Mouse (Mus musculus) urinary bladder, postnatal 4 days (tissue): ENCODE measurements around the gene Ankdd1a.

Experiments used
- DNase-seq, 2 experiments: peaks; one replicate each; pipeline ENCODE4 v3.0.0; 2021 to 2022; ENCODE audit warnings: low spot score in 2 of 2

Ankdd1a gene

GRCm38 (mm10) chr9:65519807-65520504 lies at the start of gene Ankdd1a:
Gene Ankdd1a, minus strand, starts transcription at chr9:65520193.
- no peak for DNase-seq

- DNase-seq = peak in 1 of 2 experiments; percentile 64
Observed at GRCm38 (mm10) chr9:65569491-65569971, 49.5 kb upstream of the Ankdd1a start.

DNA sequence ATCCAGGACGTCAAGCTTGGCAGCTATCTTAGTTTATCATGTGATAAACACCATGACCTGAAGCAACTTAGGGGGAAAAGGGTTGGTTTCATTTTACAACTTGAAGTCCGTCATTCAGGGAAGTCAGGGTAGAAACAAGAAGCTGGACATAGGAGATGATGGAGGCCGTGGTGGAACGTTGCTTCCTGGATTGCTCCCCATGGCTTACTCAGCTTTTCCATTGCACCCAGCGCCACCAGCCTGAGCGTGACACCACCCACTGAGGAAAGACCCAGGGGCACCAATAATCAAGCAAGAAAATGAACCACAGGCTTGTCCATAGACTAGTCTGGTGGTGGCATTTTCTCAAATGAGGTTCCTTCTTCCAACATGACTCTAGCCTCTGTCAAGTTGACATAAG lies 48.8 kb upstream of the Ankdd1a start:
- no peak for DNase-seq

DNA sequence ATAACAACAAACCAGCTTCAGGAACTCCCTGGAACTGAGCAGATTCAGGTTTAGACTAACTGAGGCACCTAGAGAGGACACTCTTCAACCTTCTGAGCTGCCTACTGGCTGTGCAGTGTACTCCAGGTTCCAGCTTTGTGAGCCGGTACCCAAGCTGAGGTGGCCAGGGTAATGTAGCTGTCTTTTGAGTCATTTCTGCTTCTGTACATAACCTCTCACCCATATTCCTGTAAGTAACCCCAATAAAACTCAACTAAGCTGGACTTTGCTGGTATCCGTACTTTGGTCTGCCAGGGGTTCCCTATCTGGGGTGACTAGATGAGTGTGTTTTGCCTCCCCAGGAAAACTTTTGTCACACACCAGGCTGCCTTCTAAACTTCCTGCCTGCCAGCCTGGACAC lies 44.7 kb upstream of the Ankdd1a start:
- no peak for DNase-seq

GRCm38 (mm10) chr9:65563073-65563472 lies 43.1 kb upstream of the Ankdd1a start:
- no peak for DNase-seq

- no peak for DNase-seq
Observed at GRCm38 (mm10) chr9:65562081-65562506, 42.1 kb upstream of the Ankdd1a start.

GRCm38 (mm10) chr9:65561016-65561415 lies 41.0 kb upstream of the Ankdd1a start:
- no peak for DNase-seq

GRCm38 (mm10) chr9:65558806-65559205 lies 38.8 kb upstream of the Ankdd1a start:
- no peak for DNase-seq

- peak in 1 of 2 experiments; percentile 16 for DNase-seq
Observed at GRCm38 (mm10) chr9:65556979-65557378, 37.0 kb upstream of the Ankdd1a start.

- DNase-seq = no peak
Observed at GRCm38 (mm10) chr9:65556349-65556748, 36.4 kb upstream of the Ankdd1a start.

DNA sequence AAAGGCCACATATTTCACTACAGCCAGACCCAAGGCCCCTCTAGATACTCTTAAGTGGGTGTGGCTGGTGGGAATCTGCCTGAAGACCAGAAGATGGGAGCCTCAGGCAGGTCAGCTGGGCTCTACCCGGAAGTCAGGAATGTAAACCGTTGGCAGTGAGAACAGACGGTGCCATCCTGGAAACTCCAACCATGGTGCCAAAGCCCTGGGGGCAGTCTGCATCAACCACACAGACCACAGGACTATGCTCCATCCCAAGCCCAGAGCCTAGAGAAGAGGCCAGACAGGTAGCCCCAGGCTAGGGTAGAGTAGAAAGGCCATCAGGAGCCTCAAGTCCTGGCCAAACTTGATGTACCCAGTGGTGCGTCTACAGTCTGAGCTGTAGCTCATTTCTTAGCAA lies 35.6 kb upstream of the Ankdd1a start:
- DNase-seq = no peak

GRCm38 (mm10) chr9:65555001-65555405 lies 35.0 kb upstream of the Ankdd1a start:
- peak in 1 of 2 experiments; percentile 56 for DNase-seq

GRCm38 (mm10) chr9:65552711-65553110 lies 32.7 kb upstream of the Ankdd1a start:
- DNase-seq = no peak

DNA sequence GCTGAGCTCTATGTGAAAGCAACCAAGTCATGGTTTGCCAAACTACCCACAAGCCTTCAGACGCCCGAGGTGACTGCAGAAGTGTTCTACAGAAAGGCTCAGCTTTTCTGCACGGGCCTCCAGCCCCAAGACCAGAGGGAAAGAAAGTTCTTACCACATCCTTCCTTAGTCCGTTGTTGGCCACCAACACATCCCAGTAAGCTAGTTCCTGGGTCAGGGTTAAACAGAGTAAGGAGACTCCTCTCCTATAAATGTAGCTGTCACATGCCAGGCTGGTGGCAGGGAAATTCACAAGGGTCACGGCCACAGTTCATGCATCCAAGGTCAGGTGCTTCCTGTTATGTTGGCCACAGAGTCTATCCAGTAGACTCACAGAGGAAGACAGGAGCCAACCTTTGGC lies 32.1 kb upstream of the Ankdd1a start:
- no peak for DNase-seq

GRCm38 (mm10) chr9:65551035-65551434 lies 31.0 kb upstream of the Ankdd1a start:
- peak; percentile 83 to 84 for DNase-seq

GRCm38 (mm10) chr9:65550079-65550831 lies 30.3 kb upstream of the Ankdd1a start:
- no peak for DNase-seq

- no peak for DNase-seq
Observed at GRCm38 (mm10) chr9:65549643-65550042, 29.6 kb upstream of the Ankdd1a start.

- no peak for DNase-seq
Observed at GRCm38 (mm10) chr9:65549139-65549538, 29.1 kb upstream of the Ankdd1a start.

DNA sequence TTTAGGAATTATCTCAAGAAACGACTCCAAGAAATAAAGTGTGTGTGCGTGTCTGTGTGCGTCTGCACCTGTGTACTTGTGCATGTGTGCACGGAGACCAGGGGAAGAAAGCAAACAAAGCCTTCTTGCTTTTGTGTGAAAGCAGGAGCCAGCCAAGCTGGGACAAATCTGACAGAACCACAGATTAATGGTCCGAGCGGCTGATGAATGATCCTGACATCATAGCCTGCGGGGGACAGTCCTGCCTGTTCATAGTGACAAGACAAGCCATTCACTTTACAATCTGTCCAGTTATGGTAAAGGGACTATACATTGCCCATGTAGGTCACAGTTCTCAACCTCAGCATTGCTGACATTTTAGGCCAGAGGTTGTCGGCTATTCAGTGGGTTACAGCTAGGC lies 28.3 kb upstream of the Ankdd1a start:
- no peak for DNase-seq

DNA sequence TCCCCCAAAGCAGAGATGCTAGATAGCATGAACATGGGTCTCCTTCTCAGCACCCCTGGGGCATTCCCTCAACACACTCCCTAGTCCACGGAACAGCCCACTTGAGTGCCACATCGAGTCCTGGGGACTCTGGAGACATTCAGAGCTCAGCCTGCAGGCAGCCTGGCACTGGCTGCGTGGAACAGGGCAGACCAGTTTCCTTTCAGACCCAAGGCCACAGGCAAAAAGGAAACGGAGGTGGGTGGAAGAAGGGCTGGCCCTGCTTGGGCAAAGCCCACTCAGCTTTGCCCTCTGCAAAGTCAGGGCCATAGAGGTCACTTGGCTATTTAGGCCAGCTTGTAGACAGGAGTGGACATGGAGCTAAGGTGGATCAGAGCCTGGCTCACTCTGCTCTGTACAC lies 27.9 kb upstream of the Ankdd1a start:
- no peak for DNase-seq

GRCm38 (mm10) chr9:65547111-65547510 lies 27.1 kb upstream of the Ankdd1a start:
- DNase-seq = no peak

DNA sequence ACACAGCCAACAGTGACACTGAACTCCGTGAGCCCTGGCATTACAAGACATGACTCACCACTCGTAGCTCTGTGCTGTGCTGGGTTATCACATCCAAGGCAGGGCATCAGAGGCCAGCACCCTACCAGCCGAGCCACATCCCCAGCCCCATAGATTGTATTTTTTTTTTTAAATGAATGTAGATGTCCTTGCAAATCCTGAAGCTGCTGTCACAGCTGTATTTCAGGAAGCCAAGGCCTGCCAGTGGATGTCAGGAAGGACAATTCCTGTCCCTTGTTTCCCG lies 26.4 kb upstream of the Ankdd1a start:
- no peak for DNase-seq
